ENCODE assay signal across 8 mouse cellular contexts in genomic region chrX:74246213-74246681, GRCm38 (mm10). TPM values are rescaled to one million over a fixed set of nuclear protein-coding genes. Genes with fewer than 3 reads are reported as not detected.
DNase-seq lines count a peak whose midpoint lies in the region; ATAC-seq and TF ChIP-seq lines count a peak whose summit lies in the region.

No protein-coding gene starts in this region.

- TF ChIP-seq CTCF in kidney, adult 2 months (conservative IDR thresholded peaks at IDR 0.05; ENCODE audit: insufficient read depth, insufficient read length, low read depth, low read length) = 0 out of 2 replicates have a peak, but pooled peaks have one; percentile 4
- TF ChIP-seq CTCF in spleen, adult 2 months (IDR thresholded peaks at IDR 0.05; ENCODE audit: extremely low read depth, insufficient read depth, insufficient read length, insufficient replicate concordance) = no peak

- H3K9me3 ChIP-seq in embryonic facial prominence, embryonic 11.5 days (replicated peaks; ENCODE audit: control insufficient read depth, low read length) = no peaks in the 10 kb centered on the region
- H3K9me3 ChIP-seq in limb, embryonic 14.5 days (ENCODE audit: control insufficient read depth, low read length) = no peaks in the 10 kb centered on the region
- H3K9me3 ChIP-seq in midbrain, embryonic 16.5 days (replicated peaks; ENCODE audit: control insufficient read depth, low read length, poor library complexity, severe bottlenecking) = no peaks in the 10 kb centered on the region

- DNase-seq in 3134 (ENCODE audit: extremely low read depth, insufficient read length, low spot score) = peak; percentile 88
- DNase-seq in adrenal gland, postnatal 25 days = peak; percentile 82
- peak; percentile 92 for DNase-seq in embryonic facial prominence, embryonic 11.5 days (ENCODE audit: low spot score)
- DNase-seq in heart, adult 18-20 months = peak; percentile 89 to 95
- DNase-seq in kidney, adult 2 months = peak; percentile 94
- peak; percentile 95 for DNase-seq in limb, embryonic 14.5 days (ENCODE audit: low spot score)
- DNase-seq in spleen, adult 2 months (ENCODE audit: low read depth in 1 of 2, low spot score in 2 of 2) = peak; percentile 77 to 80

- H3K4me2 ChIP-seq in embryonic facial prominence, embryonic 11.5 days (ENCODE audit: low read depth, low read length) = no peak overlapping the region; the same call in 1 of the 2 replicates
- H3K4me2 ChIP-seq in limb, embryonic 14.5 days (replicated peaks; ENCODE audit: low read depth, low read length, severe bottlenecking) = peak overlapping the region; percentile 60; the same call in 1 of the 2 replicates
- peak overlapping the region; percentile 70 for H3K4me2 ChIP-seq in midbrain, embryonic 16.5 days (ENCODE audit: low read length)

- no peaks in the 10 kb centered on the region for H3K27me3 ChIP-seq in embryonic facial prominence, embryonic 11.5 days (ENCODE audit: control insufficient read depth, insufficient read depth, low read length)
- H3K27me3 ChIP-seq in kidney, adult 2 months (replicated peaks; ENCODE audit: control insufficient read depth, insufficient read depth, low read length) = no peaks in the 10 kb centered on the region
- H3K27me3 ChIP-seq in limb, embryonic 14.5 days (ENCODE audit: control insufficient read depth, insufficient read depth, low read length) = no peaks in the 10 kb centered on the region
- H3K27me3 ChIP-seq in midbrain, embryonic 16.5 days (ENCODE audit: control insufficient read depth, insufficient read depth, low read depth, low read length) = no peaks in the 10 kb centered on the region
- no peaks in the 10 kb centered on the region for H3K27me3 ChIP-seq in spleen, adult 2 months (ENCODE audit: control insufficient read depth, insufficient read depth, low read length)

- peak; percentile 77 for ATAC-seq in embryonic facial prominence, embryonic 11.5 days (replicated peaks; ENCODE audit: insufficient number of reproducible peaks, low FRiP score, low TSS enrichment, low read depth)
- peak; percentile 89 for ATAC-seq in limb, embryonic 14.5 days (ENCODE audit: low FRiP score, low read depth)
- peak; percentile 91 for ATAC-seq in midbrain, embryonic 16.5 days

- peak overlapping the region; percentile 76 for H3K9ac ChIP-seq in embryonic facial prominence, embryonic 11.5 days (replicated peaks; ENCODE audit: low read length)
- H3K9ac ChIP-seq in limb, embryonic 14.5 days (ENCODE audit: low read depth, low read length, severe bottlenecking) = peak overlapping the region; percentile 82
- peak overlapping the region; percentile 85 for H3K9ac ChIP-seq in midbrain, embryonic 16.5 days (ENCODE audit: low read depth, low read length)

- peak; percentile 83 for TF ChIP-seq POLR2A in kidney, adult 2 months (IDR thresholded peaks at IDR 0.05; ENCODE audit: low read depth, low read length)
- TF ChIP-seq POLR2A in limb, embryonic 14.5 days (IDR thresholded peaks at IDR 0.05; ENCODE audit: borderline replicate concordance, extremely low read depth, insufficient read depth, insufficient read length) = peak; percentile 99; the same call in 1 of the 2 replicates
- peak; percentile 95 for TF ChIP-seq POLR2A in spleen, adult 2 months (IDR thresholded peaks at IDR 0.05; ENCODE audit: low read depth, low read length)

- peaks cover 3% of the 10 kb centered on the region; the same call in 1 of the 2 replicates for H3K36me3 ChIP-seq in embryonic facial prominence, embryonic 11.5 days (replicated peaks; ENCODE audit: control insufficient read depth, insufficient read depth, low read depth, low read length)
- no peaks in the 10 kb centered on the region for H3K36me3 ChIP-seq in kidney, adult 2 months (ENCODE audit: control insufficient read depth, insufficient read depth, low read length)
- peaks cover 24% of the 10 kb centered on the region for H3K36me3 ChIP-seq in limb, embryonic 14.5 days (ENCODE audit: control insufficient read depth, insufficient read depth, low read length)
- no peaks in the 10 kb centered on the region for H3K36me3 ChIP-seq in midbrain, embryonic 16.5 days (ENCODE audit: control insufficient read depth, insufficient read depth, low read length)
- H3K36me3 ChIP-seq in spleen, adult 2 months (ENCODE audit: control insufficient read depth, insufficient read depth, low read length) = peaks cover 14% of the 10 kb centered on the region

- peak overlapping the region; percentile 60 for H3K4me3 ChIP-seq in embryonic facial prominence, embryonic 11.5 days (ENCODE audit: low read depth, low read length)
- peak overlapping the region; percentile 71 for H3K4me3 ChIP-seq in kidney, adult 2 months (ENCODE audit: insufficient read depth, low read depth, low read length)
- peak overlapping the region; percentile 55 for H3K4me3 ChIP-seq in limb, embryonic 14.5 days (replicated peaks; ENCODE audit: low read length)
- peak overlapping the region; percentile 58 for H3K4me3 ChIP-seq in midbrain, embryonic 16.5 days (ENCODE audit: low read depth, low read length)
- peak overlapping the region; percentile 78 for H3K4me3 ChIP-seq in spleen, adult 2 months (ENCODE audit: extremely low read depth, insufficient read depth, insufficient read length)

- 17% methylated on average over 37 of the region's 38 CpGs for WGBS in embryonic facial prominence, embryonic 11.5 days
- WGBS in kidney, adult 2 months = under 1% methylated on average over 37 of the region's 38 CpGs
- WGBS in limb, embryonic 14.5 days = 20% methylated on average over 29 of the region's 38 CpGs
- 22% methylated on average over 38 of the region's 38 CpGs for WGBS in midbrain, embryonic 16.5 days
- 25% methylated on average over 38 of the region's 38 CpGs for WGBS in spleen, adult 2 months

- no peaks in the 10 kb centered on the region for H3K4me1 ChIP-seq in embryonic facial prominence, embryonic 11.5 days (ENCODE audit: control insufficient read depth, insufficient read depth, low read length)
- H3K4me1 ChIP-seq in kidney, adult 2 months (ENCODE audit: control insufficient read depth, insufficient read depth, low read length) = peaks cover 3% of the 10 kb centered on the region
- H3K4me1 ChIP-seq in limb, embryonic 14.5 days (ENCODE audit: control insufficient read depth, insufficient read depth, low read length) = no peaks in the 10 kb centered on the region
- peaks cover 18% of the 10 kb centered on the region for H3K4me1 ChIP-seq in midbrain, embryonic 16.5 days (ENCODE audit: control insufficient read depth, insufficient read depth, low read length)
- H3K4me1 ChIP-seq in spleen, adult 2 months (ENCODE audit: control insufficient read depth, insufficient read depth, insufficient read length) = peaks cover 13% of the 10 kb centered on the region

- peak overlapping the region; percentile 76 for H3K27ac ChIP-seq in embryonic facial prominence, embryonic 11.5 days (replicated peaks; ENCODE audit: low read depth, low read length)
- peak overlapping the region; percentile 81 for H3K27ac ChIP-seq in kidney, adult 2 months (ENCODE audit: insufficient read depth, low read depth, low read length)
- H3K27ac ChIP-seq in limb, embryonic 14.5 days (replicated peaks; ENCODE audit: low read depth, low read length) = peak overlapping the region; percentile 92
- H3K27ac ChIP-seq in midbrain, embryonic 16.5 days (ENCODE audit: low read length) = peak overlapping the region; percentile 86
- H3K27ac ChIP-seq in spleen, adult 2 months (ENCODE audit: insufficient read depth, low read length) = peak overlapping the region; percentile 96

RNA-seq across cellular contexts. Expression of gene Flna, which starts 3.4 kb away (rescaled TPM):
- 138 and 183 TPM in 2 replicates for total RNA-seq in adrenal gland, postnatal 25 days (2021)
- polyA plus RNA-seq in embryonic facial prominence, embryonic 11.5 days (2014; fragmentation: Nextera tagmentation; extraction: Ambion mirVana) = 267 and 289 TPM in 2 replicates
- total RNA-seq in heart, adult 18-20 months (2021) = 10 to 100 TPM; 85.9 to 91.8 TPM
- polyA plus RNA-seq in kidney, adult 2 months (2012; rRNA removed) = 125 and 161 TPM in 2 replicates
- polyA plus RNA-seq in limb, embryonic 14.5 days (2012; rRNA removed) = 573 and 611 TPM in 2 replicates
- polyA plus RNA-seq in limb, embryonic 14.5 days (2014; fragmentation: Nextera tagmentation; extraction: Ambion mirVana) = 335 and 363 TPM in 2 replicates
- polyA plus RNA-seq in midbrain, embryonic 16.5 days (2015; fragmentation: Nextera tagmentation; extraction: Ambion mirVana) = 84.6 and 88.4 TPM in 2 replicates
- polyA plus RNA-seq in spleen, adult 2 months (2012; rRNA removed) = 499 and 568 TPM in 2 replicates

RNA-seq across cellular contexts. Expression of gene Emd, which starts 8.2 kb away (rescaled TPM):
- total RNA-seq in adrenal gland, postnatal 25 days (2021) = 38.8 and 53.8 TPM in 2 replicates
- polyA plus RNA-seq in embryonic facial prominence, embryonic 11.5 days (2014; fragmentation: Nextera tagmentation; extraction: Ambion mirVana) = 29.3 and 31.8 TPM in 2 replicates
- total RNA-seq in heart, adult 18-20 months (2021) = 10 to 100 TPM; 31.0 to 35.2 TPM
- polyA plus RNA-seq in kidney, adult 2 months (2012; rRNA removed) = 41.1 and 45.2 TPM in 2 replicates
- polyA plus RNA-seq in limb, embryonic 14.5 days (2012; rRNA removed) = 107 and 143 TPM in 2 replicates
- polyA plus RNA-seq in limb, embryonic 14.5 days (2014; fragmentation: Nextera tagmentation; extraction: Ambion mirVana) = 28.0 and 30.4 TPM in 2 replicates
- 12.8 and 13.5 TPM in 2 replicates for polyA plus RNA-seq in midbrain, embryonic 16.5 days (2015; fragmentation: Nextera tagmentation; extraction: Ambion mirVana)
- 41.6 and 54.5 TPM in 2 replicates for polyA plus RNA-seq in spleen, adult 2 months (2012; rRNA removed)

RNA-seq across cellular contexts. Expression of gene Rpl10, which starts 24.4 kb away (rescaled TPM):
- total RNA-seq in adrenal gland, postnatal 25 days (2021) = 164 and 380 TPM in 2 replicates
- 846 and 890 TPM in 2 replicates for polyA plus RNA-seq in embryonic facial prominence, embryonic 11.5 days (2014; fragmentation: Nextera tagmentation; extraction: Ambion mirVana)
- total RNA-seq in heart, adult 18-20 months (2021) = 100 to 1,000 TPM; 240 to 275 TPM
- 1,301 and 1,460 TPM in 2 replicates for polyA plus RNA-seq in kidney, adult 2 months (2012; rRNA removed)
- polyA plus RNA-seq in limb, embryonic 14.5 days (2012; rRNA removed) = 2,306 and 2,672 TPM in 2 replicates
- polyA plus RNA-seq in limb, embryonic 14.5 days (2014; fragmentation: Nextera tagmentation; extraction: Ambion mirVana) = 939 and 993 TPM in 2 replicates
- polyA plus RNA-seq in midbrain, embryonic 16.5 days (2015; fragmentation: Nextera tagmentation; extraction: Ambion mirVana) = 454 and 460 TPM in 2 replicates
- polyA plus RNA-seq in spleen, adult 2 months (2012; rRNA removed) = 1,039 and 1,194 TPM in 2 replicates

RNA-seq across cellular contexts. Expression of gene Taz, which starts 35.5 kb away (rescaled TPM):
- total RNA-seq in adrenal gland, postnatal 25 days (2021) = 75.4 and 94.9 TPM in 2 replicates
- polyA plus RNA-seq in embryonic facial prominence, embryonic 11.5 days (2014; fragmentation: Nextera tagmentation; extraction: Ambion mirVana) = 62.0 and 65.2 TPM in 2 replicates
- 10 to 100 TPM; 45.4 to 47.6 TPM for total RNA-seq in heart, adult 18-20 months (2021)
- 79.6 and 104 TPM in 2 replicates for polyA plus RNA-seq in kidney, adult 2 months (2012; rRNA removed)
- polyA plus RNA-seq in limb, embryonic 14.5 days (2012; rRNA removed) = 99.7 and 116 TPM in 2 replicates
- 64.0 and 70.6 TPM in 2 replicates for polyA plus RNA-seq in limb, embryonic 14.5 days (2014; fragmentation: Nextera tagmentation; extraction: Ambion mirVana)
- polyA plus RNA-seq in midbrain, embryonic 16.5 days (2015; fragmentation: Nextera tagmentation; extraction: Ambion mirVana) = 79.8 and 81.3 TPM in 2 replicates
- polyA plus RNA-seq in spleen, adult 2 months (2012; rRNA removed) = 87.5 and 113 TPM in 2 replicates

RNA-seq across cellular contexts. Expression of gene Dnase1l1, which starts 35.9 kb away (rescaled TPM):
- total RNA-seq in adrenal gland, postnatal 25 days (2021) = 17.8 and 20.3 TPM in 2 replicates
- 4.2 and 5.2 TPM in 2 replicates for polyA plus RNA-seq in embryonic facial prominence, embryonic 11.5 days (2014; fragmentation: Nextera tagmentation; extraction: Ambion mirVana)
- 10 to 100 TPM; 17.7 to 23.5 TPM for total RNA-seq in heart, adult 18-20 months (2021)
- polyA plus RNA-seq in kidney, adult 2 months (2012; rRNA removed) = 26.0 and 26.1 TPM in 2 replicates
- 20.2 and 24.3 TPM in 2 replicates for polyA plus RNA-seq in limb, embryonic 14.5 days (2012; rRNA removed)
- 12.8 and 14.4 TPM in 2 replicates for polyA plus RNA-seq in limb, embryonic 14.5 days (2014; fragmentation: Nextera tagmentation; extraction: Ambion mirVana)
- polyA plus RNA-seq in midbrain, embryonic 16.5 days (2015; fragmentation: Nextera tagmentation; extraction: Ambion mirVana) = 2.8 and 4.3 TPM in 2 replicates
- 12.0 and 14.0 TPM in 2 replicates for polyA plus RNA-seq in spleen, adult 2 months (2012; rRNA removed)

Comparison
In these comparisons a context has a peak if more than half of its experiments do, and no peak if none do; other contexts are left out.
1. Peak in every context shown above with its lines: DNase-seq, ATAC-seq, H3K4me3 ChIP-seq and H3K27ac ChIP-seq.